Mouse (Mus musculus) intestine, embryonic 15.5 days (tissue): ENCODE measurements around the gene Jak3. TPM values are rescaled to one million over a fixed set of nuclear protein-coding genes. Genes with fewer than 3 reads are reported as not detected.
A peak's percentile ranks its signal among the peaks of the same experiment; 100 is the strongest.
"Not testable (repeated sequence)": the region's sequence is repeated elsewhere in the genome, so short reads cannot be mapped to it uniquely, and the experiment has no call there.

Source experiments
- ATAC-seq: fragments of 200-750 bp; cut with Nextera tagmentation; 2 replicates; pipeline ENCODE4 v1.8.0; 2017; ENCODE audit warnings: moderate TSS enrichment, moderate library complexity
- H3K27ac ChIP-seq: fragments of 300-500 bp; sonication (generic); 2 replicates; pipeline ENCODE4 v1.5.1; 2015; ENCODE audit warnings: mild to moderate bottlenecking, inconsistent platforms
- H3K27me3 ChIP-seq: fragments of 300-500 bp; sonication (generic); replicated peaks from 2 replicates; pipeline ENCODE4 v1.6.1; 2015; ENCODE audit warnings: inconsistent platforms
- H3K36me3 ChIP-seq: fragments of 300-500 bp; sonication (generic); 2 replicates; pipeline ENCODE4 v1.6.1; 2015; ENCODE audit warnings: inconsistent platforms
- H3K4me1 ChIP-seq: fragments of 300-500 bp; sonication (generic); replicated peaks from 2 replicates; pipeline ENCODE4 v1.6.1; 2015; ENCODE audit warnings: inconsistent platforms
- H3K4me2 ChIP-seq: fragments of 300-500 bp; sonication (generic); replicated peaks from 2 replicates; pipeline ENCODE4 v1.6.1; 2015; ENCODE audit warnings: mild to moderate bottlenecking, inconsistent platforms
- H3K4me3 ChIP-seq: fragments of 300-500 bp; sonication (generic); replicated peaks from 2 replicates; pipeline ENCODE4 v1.5.1; 2015; ENCODE audit warnings: inconsistent platforms
- H3K9ac ChIP-seq: fragments of 300-500 bp; sonication (generic); 2 replicates; pipeline ENCODE4 v1.6.1; 2015; ENCODE audit warnings: inconsistent platforms
- H3K9me3 ChIP-seq: fragments of 300-500 bp; sonication (generic); 2 replicates; pipeline ENCODE4 v1.6.1; 2016; ENCODE audit warnings: inconsistent platforms
- WGBS: fragments of 180-500 bp; shearing (Covaris S2); methylation state at CpG from one replicate; pipeline ENCODE4 v1.1.7; 2015; 5-methylcytosine and 5-hydroxymethylcytosine counted together
- polyA plus RNA-seq: library from polyadenylated mRNA; unstranded; fragments of >200 nt; fragmentation: Nextera tagmentation; extraction: Ambion mirVana; gene quantifications from 2 replicates; pipeline ENCODE4 v1.2.1, GENCODE M21; 2015

Gene Jak3
- polyA plus RNA-seq, 1 experiment from 2014 or later, result 9.2 TPM

DNA sequence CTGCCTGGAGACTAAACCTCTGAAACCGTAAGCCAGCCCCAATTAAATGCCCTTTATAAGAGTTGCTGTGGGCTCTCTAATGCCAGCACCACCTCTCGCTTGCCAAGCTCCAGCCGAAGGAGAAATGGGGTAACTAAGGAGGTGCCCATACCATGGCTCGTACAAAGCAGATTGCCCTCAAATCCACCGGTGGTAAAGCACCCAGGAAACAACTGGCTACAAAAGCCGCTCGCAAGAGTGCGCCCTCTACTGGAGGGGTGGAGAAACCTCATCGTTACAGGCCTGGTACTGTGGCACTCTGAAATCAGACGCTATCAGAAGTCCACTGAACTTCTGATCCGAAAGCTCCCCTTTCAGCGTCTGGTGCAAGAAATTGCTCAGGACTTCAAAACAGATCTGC, 19.4 kb downstream of the Jak3 start:
- H3K4me2 ChIP-seq, H3K27ac ChIP-seq, H3K36me3 ChIP-seq, H3K4me3 ChIP-seq, H3K9ac ChIP-seq, H3K9me3 ChIP-seq, ATAC-seq, H3K4me1 ChIP-seq: not testable (repeated sequence)
- WGBS, result 69% methylated on average over 12 of the region's 12 CpGs
- peaks cover 58% of the 10 kb centered on the region for H3K27me3 ChIP-seq

DNA sequence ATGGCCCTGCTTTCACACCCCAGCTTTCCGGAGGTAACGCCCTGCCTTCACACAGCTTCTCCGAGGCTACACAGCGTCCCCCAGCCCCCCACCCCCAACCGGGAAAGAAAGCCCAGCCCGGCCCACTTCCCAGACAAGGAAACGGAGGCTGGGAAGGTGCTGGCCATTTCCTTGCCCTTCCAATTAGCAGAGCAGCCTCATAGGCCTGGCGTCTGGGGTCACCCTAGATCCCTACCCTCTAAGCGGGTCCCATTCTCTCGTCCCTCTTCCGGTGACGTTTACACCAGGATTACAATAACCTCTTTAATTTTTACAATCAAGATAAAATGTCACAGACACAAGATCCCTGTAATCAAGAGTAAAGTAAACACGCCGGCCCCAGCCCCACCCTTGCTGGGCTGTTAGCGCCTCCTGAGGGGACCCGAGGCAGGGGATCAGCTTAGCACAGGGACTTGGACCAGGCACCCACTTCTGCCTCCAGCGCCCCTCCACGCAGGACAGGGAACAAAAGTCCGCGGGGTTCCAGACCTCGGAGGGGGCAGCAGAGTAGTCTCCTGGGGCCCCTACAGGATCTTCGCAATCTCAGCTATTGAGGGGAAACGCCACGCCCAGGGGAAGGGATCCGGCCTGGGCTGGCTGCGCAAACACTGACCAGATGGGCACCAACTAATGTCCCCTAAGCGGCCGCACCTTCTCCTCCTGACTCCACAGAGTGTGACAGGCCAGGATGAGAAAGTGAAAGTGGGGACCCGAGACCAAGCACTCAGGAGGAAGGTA, 24.6 kb downstream of the Jak3 start:
- ATAC-seq, result peak; percentile 42
- peaks cover 11% of the 10 kb centered on the region; the same call in 1 of the 2 replicates for H3K4me1 ChIP-seq
- peaks cover 23% of the 10 kb centered on the region for H3K27me3 ChIP-seq
- H3K9ac ChIP-seq, result peak overlapping the region; percentile 46
- peak overlapping the region; percentile 60 for H3K4me2 ChIP-seq
- H3K9me3 ChIP-seq, result no peaks in the 10 kb centered on the region
- H3K4me3 ChIP-seq, result peak overlapping the region; percentile 39
- H3K27ac ChIP-seq, result peak overlapping the region; percentile 13; the same call in 1 of the 2 replicates
- H3K36me3 ChIP-seq, result no peaks in the 10 kb centered on the region
- whole genome bisulfite sequencing, result 6% methylated on average over 29 of the region's 29 CpGs

DNA sequence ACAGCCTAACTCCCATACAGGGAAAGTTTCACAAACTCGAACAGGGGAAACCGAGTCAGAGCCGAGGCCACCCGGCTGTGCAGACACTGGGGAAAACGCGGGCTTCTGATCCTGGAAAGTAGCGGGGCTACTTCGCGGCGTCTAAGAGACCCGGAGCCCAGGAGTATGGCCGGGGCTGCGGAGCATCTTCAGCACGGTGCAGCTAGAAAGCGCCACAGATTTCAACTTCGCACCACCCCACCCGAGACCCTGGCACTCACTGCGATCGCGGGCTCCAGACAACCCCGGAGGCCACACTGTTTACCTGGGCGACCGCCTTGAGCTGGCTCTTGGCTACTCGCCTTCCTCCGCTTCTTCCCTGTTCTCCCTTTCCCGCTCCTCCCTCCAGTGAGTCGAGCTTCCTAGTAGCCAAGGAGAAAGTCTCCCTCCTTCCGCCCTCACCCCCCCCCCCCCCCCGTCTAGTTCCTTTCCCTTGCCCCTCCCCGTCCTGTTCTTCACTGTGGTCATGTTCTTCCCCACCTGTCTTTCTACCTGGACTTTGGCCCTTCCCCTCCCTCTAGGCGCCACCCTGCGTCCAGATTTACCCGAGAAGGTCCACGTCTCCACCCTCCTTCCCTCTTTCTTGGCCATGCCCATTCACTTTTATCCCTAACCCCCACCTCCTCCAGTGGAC, 25.5 kb downstream of the Jak3 start, which contains the start of gene B3gnt3:
Gene B3gnt3 (minus strand): TSS at position 376 of the 673 bp plus-strand sequence.
- Histone ChIP-seq H3K4me2 (peak within 1 kb of the TSS; percentile 60), H3K4me1 (peaks cover 11% of the 10 kb centered on the region; the same call in 1 of the 2 replicates), H3K36me3 (no peaks in the 10 kb centered on the region), H3K9ac (peak within 1 kb of the TSS; percentile 46), H3K27me3 (peaks cover 23% of the 10 kb centered on the region), H3K4me3 (peak within 1 kb of the TSS; percentile 39), H3K9me3 (no peaks in the 10 kb centered on the region), H3K27ac (peak within 1 kb of the TSS; percentile 74)
- peak; percentile 80 for ATAC-seq
- 13% methylated on average over 32 of the region's 34 CpGs for WGBS

DNA sequence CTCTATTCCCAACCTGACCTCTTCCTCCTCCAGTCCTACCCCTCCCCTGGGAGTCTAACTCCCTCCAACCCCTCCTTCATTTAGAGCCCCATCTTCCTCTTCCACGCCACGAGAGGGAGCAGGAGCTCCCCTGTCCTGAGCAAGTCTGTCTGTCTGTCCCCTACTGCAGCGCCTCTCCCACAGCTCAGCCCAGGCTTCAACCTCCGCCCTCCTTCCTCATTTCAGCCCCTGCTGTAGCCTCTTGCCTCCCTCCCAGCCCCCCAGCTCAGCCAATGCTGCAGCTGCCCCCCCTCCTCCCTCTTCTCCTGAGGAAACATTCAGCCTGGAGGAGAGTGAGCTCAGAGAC, 26.0 kb downstream of the Jak3 start:
- H3K4me3 ChIP-seq, result no peak overlapping the region

DNA sequence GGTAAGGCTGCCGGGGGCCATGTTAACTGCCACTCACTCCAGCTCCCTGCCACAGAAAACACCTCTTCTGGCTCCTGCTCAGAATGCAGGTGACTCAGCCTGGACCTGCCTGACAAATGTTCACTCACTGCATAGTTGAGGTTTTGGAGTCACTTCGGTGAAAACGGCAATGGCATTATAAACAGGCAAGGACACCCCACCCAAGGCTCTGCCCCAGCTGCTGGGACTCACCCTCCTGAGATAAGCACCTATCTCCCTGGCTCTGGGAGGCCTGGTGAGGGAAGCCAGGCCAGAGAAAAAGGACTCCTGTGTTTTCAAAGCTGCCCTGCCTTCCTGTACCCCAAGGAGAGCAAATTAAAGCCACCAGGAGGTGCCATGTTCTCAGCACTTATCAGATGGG, 26.8 kb downstream of the Jak3 start:
- no peaks in the 10 kb centered on the region for H3K9me3 ChIP-seq
- no peak overlapping the region for H3K4me3 ChIP-seq
- H3K27ac ChIP-seq, result peak overlapping the region; percentile 74
- 59% methylated on average over 3 of the region's 3 CpGs for WGBS
- no peak overlapping the region for H3K9ac ChIP-seq
- peak; percentile 65 for ATAC-seq
- no peaks in the 10 kb centered on the region for H3K36me3 ChIP-seq
- peak overlapping the region; percentile 60 for H3K4me2 ChIP-seq
- peaks cover 11% of the 10 kb centered on the region; the same call in 1 of the 2 replicates for H3K4me1 ChIP-seq
- H3K27me3 ChIP-seq, result peaks cover 23% of the 10 kb centered on the region

More for the DNA sequence above, 26.0 kb downstream of the Jak3 start:
- WGBS, result 27% methylated on average over 4 of the region's 4 CpGs
- Histone ChIP-seq H3K4me1 (peaks cover 11% of the 10 kb centered on the region; the same call in 1 of the 2 replicates), H3K4me2 (peak overlapping the region; percentile 60), H3K27me3 (peaks cover 23% of the 10 kb centered on the region), H3K9ac (no peak overlapping the region), H3K36me3 (no peaks in the 10 kb centered on the region), H3K27ac (peak overlapping the region; percentile 74), H3K9me3 (no peaks in the 10 kb centered on the region)
- peak; percentile 58 for ATAC-seq

DNA sequence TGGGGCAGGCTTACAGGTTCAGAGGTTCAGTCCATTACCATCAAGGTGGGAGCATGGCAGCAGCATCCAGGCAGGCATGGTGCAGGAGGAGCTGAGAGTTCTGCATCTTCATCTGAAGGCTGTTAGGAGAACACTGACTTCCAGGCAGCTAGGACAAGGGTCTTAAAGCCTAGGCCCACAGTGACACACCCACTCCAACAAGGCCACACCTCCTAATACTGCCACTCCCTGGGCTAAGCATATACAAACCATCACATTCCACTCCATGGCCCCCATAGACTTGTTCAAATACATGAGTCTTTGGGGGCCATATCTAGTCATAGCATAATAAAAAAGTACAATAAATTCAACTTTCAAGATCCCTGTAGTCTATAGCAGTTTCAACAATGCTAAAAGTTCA, 27.3 kb downstream of the Jak3 start:
- H3K36me3 ChIP-seq, H3K4me3 ChIP-seq, H3K9ac ChIP-seq, H3K9me3 ChIP-seq: not testable (repeated sequence)
- H3K27me3 ChIP-seq, result peaks cover 23% of the 10 kb centered on the region
- H3K4me1 ChIP-seq, result peaks cover 11% of the 10 kb centered on the region; the same call in 1 of the 2 replicates
- 0 out of 2 replicates have a peak, but pooled peaks have one; percentile 14 for ATAC-seq
- 0 out of 2 replicates have a peak overlapping the region, but pooled peaks have one; percentile 19 for H3K4me2 ChIP-seq
- peak overlapping the region; percentile 74; the same call in 1 of the 2 replicates for H3K27ac ChIP-seq

DNA sequence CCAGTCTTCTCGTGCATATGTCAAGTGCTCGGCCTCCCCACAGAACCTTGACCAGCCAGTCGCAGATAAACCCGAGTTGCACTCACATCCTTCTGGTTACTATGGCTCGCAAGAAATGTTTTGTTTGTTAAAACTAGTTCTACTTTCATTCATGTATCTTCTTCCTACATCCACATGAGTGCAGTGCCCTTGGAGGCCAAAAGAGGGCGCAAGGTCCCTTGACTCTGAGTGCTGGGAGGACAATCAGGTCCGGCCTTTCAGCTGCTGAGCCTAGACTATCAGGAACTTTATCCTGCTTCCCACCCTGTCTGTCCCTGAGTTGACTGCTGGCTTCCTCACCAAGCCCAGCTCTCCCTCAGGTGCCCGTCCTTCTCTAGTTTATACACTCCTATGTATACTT, 31.8 kb downstream of the Jak3 start:
- no peaks in the 10 kb centered on the region for H3K9me3 ChIP-seq
- ATAC-seq, result no peak
- no peak overlapping the region for H3K4me3 ChIP-seq
- H3K36me3 ChIP-seq, result no peaks in the 10 kb centered on the region
- no peak overlapping the region for H3K4me2 ChIP-seq
- H3K9ac ChIP-seq, result no peak overlapping the region
- H3K27me3 ChIP-seq, result no peaks in the 10 kb centered on the region
- H3K27ac ChIP-seq, result no peak overlapping the region
- 47% methylated on average over 8 of the region's 8 CpGs for WGBS
- peaks cover 6% of the 10 kb centered on the region for H3K4me1 ChIP-seq

DNA sequence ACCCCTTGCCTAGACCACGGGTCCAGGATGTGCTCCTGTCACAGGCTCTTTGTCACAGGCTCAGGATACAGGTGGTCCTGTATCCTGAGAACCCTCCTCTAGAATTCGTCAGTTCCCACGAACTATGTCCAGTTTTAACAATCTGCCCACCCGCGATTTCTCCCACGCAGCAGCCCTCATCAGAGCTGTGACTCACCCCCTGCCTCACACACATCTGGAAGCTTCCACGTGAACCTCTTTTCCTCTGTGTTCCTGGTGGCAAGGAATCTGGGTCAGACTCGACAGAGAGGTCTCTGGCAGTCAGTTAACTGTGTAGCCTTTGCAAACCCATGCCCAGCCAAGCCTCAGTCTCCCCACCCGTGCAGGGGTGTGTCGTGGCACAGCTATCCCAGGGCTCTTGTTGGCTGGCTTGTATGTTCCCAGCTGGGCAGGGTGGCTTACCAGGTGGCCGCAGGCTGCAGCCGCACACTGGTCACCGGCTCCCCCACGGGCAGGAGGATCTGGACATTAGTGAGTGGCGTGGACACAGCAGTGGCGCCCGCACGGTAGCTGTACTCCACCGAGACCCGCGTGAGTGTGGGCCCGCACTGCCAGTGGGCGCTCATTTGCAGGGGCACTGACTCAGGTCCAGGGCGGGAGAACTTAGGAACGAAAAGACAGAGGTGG, 33.2 kb downstream of the Jak3 start:
- H3K9me3 ChIP-seq, result no peaks in the 10 kb centered on the region
- no peak overlapping the region for H3K27ac ChIP-seq
- H3K27me3 ChIP-seq, result no peaks in the 10 kb centered on the region
- 41% methylated on average over 25 of the region's 25 CpGs for WGBS
- peak; percentile 46 for ATAC-seq
- peak overlapping the region; percentile 61 for H3K4me2 ChIP-seq
- 0 out of 2 replicates have a peak overlapping the region, but pooled peaks have one; percentile 10 for H3K4me3 ChIP-seq
- peaks cover 6% of the 10 kb centered on the region for H3K4me1 ChIP-seq
- H3K9ac ChIP-seq, result no peak overlapping the region
- no peaks in the 10 kb centered on the region for H3K36me3 ChIP-seq

DNA sequence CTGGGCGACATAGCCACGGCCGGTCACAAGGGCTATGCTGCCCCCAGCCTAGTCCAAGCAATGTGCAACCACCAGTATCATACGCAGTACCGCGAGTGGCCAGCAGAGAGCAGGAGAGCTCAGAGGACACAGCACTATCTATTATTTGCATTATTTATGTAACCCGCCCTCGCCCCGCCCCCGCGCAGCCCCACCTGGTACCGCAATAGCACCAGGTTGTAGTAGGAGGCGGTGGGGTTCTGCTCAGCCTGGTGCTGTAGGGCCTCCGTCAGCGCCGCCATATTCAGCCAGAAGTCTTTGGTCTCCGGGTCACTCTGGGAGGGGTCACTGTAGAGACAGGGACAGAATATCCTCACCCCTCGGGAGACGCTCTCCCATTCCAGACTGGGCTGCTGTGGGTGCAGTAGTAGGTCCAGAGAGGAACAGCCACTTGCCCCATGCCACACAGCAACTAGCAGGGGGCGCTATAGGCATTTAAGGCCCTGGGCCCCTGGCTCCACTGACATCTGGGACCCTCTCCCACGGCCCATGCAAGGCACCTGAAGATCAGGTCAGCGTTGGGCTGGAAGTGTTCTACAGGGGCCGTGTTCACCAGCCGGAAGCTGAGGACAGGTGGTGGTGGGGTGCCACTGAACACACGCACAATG, 33.8 kb downstream of the Jak3 start:
- Histone ChIP-seq H3K9me3 (no peaks in the 10 kb centered on the region), H3K4me1 (peaks cover 6% of the 10 kb centered on the region), H3K27me3 (no peaks in the 10 kb centered on the region), H3K9ac (no peak overlapping the region; the same call in 1 of the 2 replicates), H3K36me3 (no peaks in the 10 kb centered on the region), H3K4me3 (0 out of 2 replicates have a peak overlapping the region, but pooled peaks have one; percentile 10), H3K4me2 (peak overlapping the region; percentile 61), H3K27ac (no peak overlapping the region)
- ATAC-seq, result peak; percentile 59
- 22% methylated on average over 25 of the region's 25 CpGs for WGBS

DNA sequence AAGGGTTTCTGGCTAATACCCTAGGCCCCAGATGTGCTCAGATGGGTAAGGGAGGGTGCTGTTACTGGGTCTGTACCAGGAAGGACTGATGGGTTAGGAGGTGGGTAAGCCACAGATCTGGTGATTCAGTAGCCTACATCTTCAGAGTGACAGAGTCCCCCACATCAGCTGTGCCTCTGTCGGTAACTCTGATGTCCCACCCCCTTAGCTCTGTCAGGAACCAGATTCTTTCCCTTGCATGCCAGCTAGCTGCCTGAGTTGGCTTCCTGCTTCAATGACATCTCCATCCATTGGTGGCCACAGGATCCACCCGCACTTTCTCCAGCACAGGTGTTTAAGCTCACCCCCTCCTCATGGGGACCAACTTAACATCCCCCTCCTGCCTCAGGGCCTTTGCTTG, 35.5 kb downstream of the Jak3 start:
- Histone ChIP-seq H3K27ac (no peak overlapping the region), H3K4me3 (no peak overlapping the region), H3K9ac (no peak overlapping the region), H3K9me3 (no peaks in the 10 kb centered on the region), H3K4me2 (no peak overlapping the region), H3K27me3 (no peaks in the 10 kb centered on the region), H3K4me1 (peaks cover 6% of the 10 kb centered on the region), H3K36me3 (no peaks in the 10 kb centered on the region)
- 79% methylated on average over 2 of the region's 2 CpGs for WGBS
- ATAC-seq, result no peak

DNA sequence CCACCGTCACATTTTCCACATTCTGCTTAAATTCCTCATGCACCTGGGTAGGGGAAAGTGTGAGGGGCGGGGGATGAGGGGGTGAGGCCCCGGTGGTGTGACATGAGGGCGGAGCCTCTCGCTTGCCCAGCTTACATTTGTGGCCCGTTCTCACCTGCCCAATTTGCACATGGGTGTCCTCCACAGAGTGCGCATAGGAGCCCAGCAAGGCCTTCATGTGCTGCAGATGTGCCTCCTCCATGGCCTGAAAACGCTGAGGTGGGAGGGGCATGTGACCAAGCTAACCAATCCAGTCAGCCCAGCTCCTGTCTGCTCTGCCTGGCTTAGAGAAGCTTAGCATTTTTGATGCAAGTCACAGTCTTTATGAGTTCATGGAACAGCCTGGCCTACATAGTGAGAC, 39.4 kb downstream of the Jak3 start:
- H3K4me1 ChIP-seq, result 0 out of 2 replicates have a peak, but pooled peaks cover 5% of the 10 kb centered on the region

More for the DNA sequence above, 39.4 kb downstream of the Jak3 start:
- 43% methylated on average over 8 of the region's 8 CpGs for WGBS
- Histone ChIP-seq H3K4me3 (no peak overlapping the region), H3K4me2 (no peak overlapping the region), H3K27ac (no peak overlapping the region), H3K9ac (no peak overlapping the region), H3K9me3 (no peaks in the 10 kb centered on the region), H3K36me3 (no peaks in the 10 kb centered on the region), H3K27me3 (no peaks in the 10 kb centered on the region)
- ATAC-seq, result no peak
